Mouse (Mus musculus): ENCODE measurements around the gene 4933416C03Rik.

Gene 4933416C03Rik

DNA sequence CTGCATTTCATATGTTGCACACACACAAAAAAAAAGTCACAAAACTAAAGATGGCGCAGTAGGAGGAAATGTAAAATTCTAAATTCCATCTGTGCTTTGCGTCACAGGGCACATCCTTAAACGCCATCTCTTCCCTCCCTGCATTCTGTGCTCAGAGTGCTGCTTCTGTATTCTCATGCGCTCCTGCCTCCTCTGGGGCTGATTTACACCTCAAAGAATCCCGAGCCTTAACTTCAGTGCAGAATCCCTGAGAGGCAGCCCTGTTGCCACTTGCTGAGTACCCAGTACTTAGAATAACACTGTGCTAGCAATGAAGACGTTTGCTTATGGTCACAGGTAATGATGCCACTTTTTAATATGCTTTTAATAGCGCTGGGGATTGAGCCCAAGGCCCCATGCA is 34.3 kb downstream of the 4933416C03Rik start:
- DNase-seq (ENCODE audit: low read depth, low spot score): no peak

DNA sequence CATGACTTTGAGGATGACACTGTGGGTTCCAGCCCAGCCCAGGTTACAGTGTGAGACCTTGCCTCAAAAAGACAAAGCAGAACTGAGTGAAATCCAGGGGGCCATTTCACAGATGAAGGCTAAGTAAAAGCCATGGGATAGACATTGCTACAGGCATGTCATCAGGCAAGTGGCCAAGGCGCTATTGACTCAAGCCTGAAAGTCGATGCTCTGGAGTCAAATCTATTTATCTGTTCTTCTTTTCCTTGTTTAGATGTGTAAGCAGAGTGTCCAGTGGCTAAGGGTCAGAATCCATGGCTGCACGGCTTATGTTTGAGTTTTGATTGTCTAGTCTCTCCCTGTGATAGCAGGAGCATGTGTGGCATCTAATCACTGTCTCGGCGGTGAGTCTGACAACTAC is 35.1 kb downstream of the 4933416C03Rik start:
- no peak for DNase-seq (ENCODE audit: low read depth, low spot score)

DNA sequence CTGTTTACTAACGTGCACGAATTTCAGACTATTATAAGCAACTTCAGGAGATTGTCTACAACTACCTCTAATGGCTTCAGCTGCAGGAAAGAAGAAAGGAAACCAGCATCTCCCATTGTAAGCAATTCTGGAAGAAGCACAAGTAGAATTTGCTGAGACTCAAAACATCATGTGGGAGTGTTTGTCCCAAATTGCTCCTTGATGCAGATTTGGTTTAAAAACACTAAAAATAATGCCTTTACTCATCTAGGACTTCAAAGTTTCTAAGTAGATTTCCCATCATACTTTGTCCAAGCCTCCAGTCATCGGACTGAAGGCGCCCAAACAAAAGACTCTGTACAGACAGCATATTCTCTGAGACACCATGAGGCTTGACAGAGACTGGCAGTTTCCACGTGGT is 37.8 kb downstream of the 4933416C03Rik start:
- DNase-seq (ENCODE audit: low read depth, low spot score): no peak
